Mouse (Mus musculus): ENCODE measurements around the gene Usp31. TPM values are rescaled to one million over a fixed set of nuclear protein-coding genes. Genes with fewer than 3 reads are reported as not detected.

Usp31 gene
- total and polyA plus RNA-seq, 3 experiments: 14.4 to 14.7 TPM; not detected in 1

DNA sequence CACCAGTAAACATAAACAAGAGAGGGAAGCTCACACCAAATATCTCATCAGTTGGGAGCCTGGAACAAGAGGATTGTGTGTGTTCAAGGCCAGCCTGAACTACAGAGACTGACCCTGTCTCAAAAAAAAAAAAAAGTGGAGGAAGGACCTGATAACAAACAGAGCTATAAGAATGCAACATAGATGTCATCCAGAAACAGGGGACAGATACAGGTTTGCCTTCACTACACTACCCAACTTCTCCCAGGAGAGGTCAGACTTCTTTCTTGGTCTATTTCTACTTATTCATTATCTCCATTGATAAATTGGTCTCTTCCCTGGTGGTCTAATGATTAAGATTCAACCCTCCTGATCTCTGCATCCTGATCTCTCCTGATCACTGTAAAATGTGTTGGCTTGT is 25.9 kb downstream of the Usp31 start:
- DNase-seq (ENCODE audit: low read depth, low spot score): no peak
- Histone ChIP-seq H3K27ac (ENCODE audit: control insufficient read depth, low read depth, low read length) (no peak overlapping the region), H3K9ac (ENCODE audit: control insufficient read depth, low read depth, low read length, poor library complexity, severe bottlenecking) (no peak overlapping the region), H3K36me3 (ENCODE audit: control insufficient read depth in 1 of 2, insufficient read depth in 2 of 2, low read length in 2 of 2) (peaks cover 6 to 11% of the 10 kb centered on the region in 2 experiments), H3K4me1 (ENCODE audit: control insufficient read depth in 1 of 2, insufficient read depth in 2 of 2, low read length in 2 of 2) (peaks cover 0 to 3% of the 10 kb centered on the region in 2 experiments; a peak in 1 of 4 replicates), H3K27me3 (ENCODE audit: control insufficient read depth in 1 of 2, insufficient read depth in 2 of 2, low read length in 2 of 2) (no peaks in the 10 kb centered on the region), H3K79me2 (ENCODE audit: control insufficient read depth, insufficient read depth, low read length, poor library complexity) (peaks cover 32% of the 10 kb centered on the region), H3K9me3 (replicated peaks; ENCODE audit: insufficient read depth, low read length) (no peaks in the 10 kb centered on the region), H3K4me3 (ENCODE audit: control insufficient read depth in 1 of 2, insufficient read depth in 1 of 2, low read depth in 2 of 2, low read length in 2 of 2) (no peak overlapping the region)
- TF ChIP-seq CTCF (IDR thresholded peaks at IDR 0.05 in 2 of 3, conservative IDR thresholded peaks at IDR 0.05 in 1 of 3; ENCODE audit: control insufficient read depth in 1 of 3, insufficient read depth in 1 of 3, low read depth in 2 of 3, low read length in 3 of 3, poor library complexity in 1 of 3, severe bottlenecking in 1 of 3) (peak in 1 of 3 experiments; percentile 28; a peak in 1 of 6 replicates), TAL1 (IDR thresholded peaks at IDR 0.05; ENCODE audit: low read length) (no peak), ZNF384 (IDR thresholded peaks at IDR 0.05; ENCODE audit: low read depth, low read length) (peak; percentile 60), SMC3 (IDR thresholded peaks at IDR 0.05; ENCODE audit: low read depth, low read length) (0 out of 2 replicates have a peak, but pooled peaks have one; percentile 22)

DNA sequence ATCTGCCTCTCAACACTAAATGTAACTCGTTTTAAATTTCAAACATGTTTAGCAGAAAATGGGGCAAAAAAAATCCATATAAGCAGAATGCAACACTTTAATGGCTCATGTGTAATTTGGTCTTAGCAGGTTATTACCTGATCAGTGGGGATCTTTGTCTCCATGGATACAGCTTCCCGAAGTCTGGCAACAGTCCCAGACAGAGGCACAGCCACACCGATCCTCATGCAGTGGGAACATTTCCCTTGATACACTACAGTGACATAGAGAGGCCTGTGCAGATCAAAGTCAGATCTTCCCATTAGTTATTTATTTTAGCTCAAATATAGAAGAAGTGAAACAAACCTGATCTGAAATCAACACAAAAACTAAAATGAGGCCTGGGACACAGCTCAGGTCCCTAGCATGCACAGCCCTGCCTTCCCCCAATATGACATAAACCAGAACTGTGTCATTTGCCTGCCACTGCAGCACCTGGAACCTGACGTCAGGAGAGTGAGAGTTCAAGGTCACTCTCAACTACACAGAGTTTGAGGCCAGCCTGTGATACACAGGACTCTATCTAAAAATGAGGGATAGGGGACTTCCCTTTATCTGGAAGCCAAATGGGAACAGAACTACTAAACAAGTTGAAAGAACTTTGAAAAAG is 29.8 kb downstream of the Usp31 start:
- Histone ChIP-seq H3K9me3 (replicated peaks; ENCODE audit: insufficient read depth, low read length) (no peaks in the 10 kb centered on the region), H3K9ac (ENCODE audit: control insufficient read depth, low read depth, low read length, poor library complexity, severe bottlenecking) (no peak overlapping the region), H3K79me2 (ENCODE audit: control insufficient read depth, insufficient read depth, low read length, poor library complexity) (peaks cover 8% of the 10 kb centered on the region), H3K4me3 (ENCODE audit: control insufficient read depth in 1 of 2, insufficient read depth in 1 of 2, low read depth in 2 of 2, low read length in 2 of 2) (no peak overlapping the region), H3K4me1 (ENCODE audit: control insufficient read depth in 1 of 2, insufficient read depth in 2 of 2, low read length in 2 of 2) (no peaks in the 10 kb centered on the region), H3K27me3 (ENCODE audit: control insufficient read depth in 1 of 2, insufficient read depth in 2 of 2, low read length in 2 of 2) (no peaks in the 10 kb centered on the region), H3K27ac (ENCODE audit: control insufficient read depth, low read depth, low read length) (no peak overlapping the region), H3K36me3 (ENCODE audit: control insufficient read depth in 1 of 2, insufficient read depth in 2 of 2, low read length in 2 of 2) (peaks cover 2 to 21% of the 10 kb centered on the region in 2 experiments; a peak in 3 of 4 replicates)
- no peak for DNase-seq (ENCODE audit: low read depth, low spot score)
- TF ChIP-seq GATA1 (IDR thresholded peaks at IDR 0.05; ENCODE audit: low read depth, low read length): no peak
- no peak for TF ChIP-seq MAX (IDR thresholded peaks at IDR 0.05; ENCODE audit: low read length)
- no peak for TF ChIP-seq MXI1 (IDR thresholded peaks at IDR 0.05; ENCODE audit: low read depth, low read length)
- TF ChIP-seq POLR2A (IDR thresholded peaks at IDR 0.05; ENCODE audit: control insufficient read depth in 1 of 2, insufficient read depth in 1 of 2, low read depth in 1 of 2, low read length in 2 of 2, poor library complexity in 1 of 2): no peak
- no peak for TF ChIP-seq MEF2A (IDR thresholded peaks at IDR 0.05; ENCODE audit: extremely low read depth, insufficient replicate concordance, low read depth, low read length, poor library complexity, severe bottlenecking)
- TF ChIP-seq POLR2AphosphoS5 (IDR thresholded peaks at IDR 0.05; ENCODE audit: borderline replicate concordance, low read depth, low read length): no peak
- no peak for TF ChIP-seq ZKSCAN1 (IDR thresholded peaks at IDR 0.05; ENCODE audit: low read depth, low read length)
- TF ChIP-seq UBTF (IDR thresholded peaks at IDR 0.05; ENCODE audit: borderline replicate concordance, insufficient read depth, low read depth, low read length): no peak
- no peak for TF ChIP-seq GABPA (IDR thresholded peaks at IDR 0.05; ENCODE audit: low read depth, low read length)
- no peak for TF ChIP-seq POLR2AphosphoS2 (IDR thresholded peaks at IDR 0.05; ENCODE audit: low read length)
- TF ChIP-seq ZNF384 (IDR thresholded peaks at IDR 0.05; ENCODE audit: low read depth, low read length): no peak
- TF ChIP-seq MYB (IDR thresholded peaks at IDR 0.05; ENCODE audit: low read depth, low read length): no peak
- no peak for TF ChIP-seq NRF1 (IDR thresholded peaks at IDR 0.05; ENCODE audit: insufficient read depth, low read depth, low read length, poor library complexity, severe bottlenecking)
- no peak for TF ChIP-seq CTCF (IDR thresholded peaks at IDR 0.05 in 2 of 3, conservative IDR thresholded peaks at IDR 0.05 in 1 of 3; ENCODE audit: control insufficient read depth in 1 of 3, insufficient read depth in 1 of 3, low read depth in 2 of 3, low read length in 3 of 3, poor library complexity in 1 of 3, severe bottlenecking in 1 of 3)
- no peak for TF ChIP-seq TAL1 (IDR thresholded peaks at IDR 0.05; ENCODE audit: low read length)

Data from MEL (cell line).